Mouse (Mus musculus) embryonic facial prominence, embryonic 13.5 days (tissue): ENCODE data around the gene Gse1. TPM values are rescaled to one million over a fixed set of nuclear protein-coding genes. Genes with fewer than 3 reads are reported as not detected.
A peak's percentile ranks its signal among the peaks of the same experiment; 100 is the strongest.

Source experiments
- ATAC-seq: fragments of 200-750 bp; cut with Nextera tagmentation; 2 replicates; pipeline ENCODE4 v1.8.0; 2017; ENCODE audit warnings: low read depth; ENCODE audit not compliant: insufficient number of reproducible peaks, insufficient read depth, low FRiP score, low TSS enrichment
- H3K27ac ChIP-seq: fragments of 300-500 bp; sonication (generic); 2 replicates; pipeline ENCODE4 v1.5.1; 2015; ENCODE audit warnings: moderate library complexity, mild to moderate bottlenecking, inconsistent platforms
- H3K27me3 ChIP-seq: fragments of 300-500 bp; sonication (generic); 2 replicates; pipeline ENCODE4 v1.6.1; 2015; ENCODE audit warnings: mild to moderate bottlenecking, inconsistent platforms
- H3K36me3 ChIP-seq: fragments of 300-500 bp; sonication (generic); 2 replicates; pipeline ENCODE4 v1.6.1; 2015; ENCODE audit warnings: mild to moderate bottlenecking, inconsistent platforms
- H3K4me1 ChIP-seq: fragments of 300-500 bp; sonication (generic); 2 replicates; pipeline ENCODE4 v1.6.1; 2015; ENCODE audit warnings: inconsistent platforms
- H3K4me2 ChIP-seq: fragments of 300-500 bp; sonication (generic); 2 replicates; pipeline ENCODE4 v1.6.1; 2015; ENCODE audit warnings: moderate library complexity, mild to moderate bottlenecking, inconsistent platforms
- H3K4me3 ChIP-seq: fragments of 300-500 bp; sonication (generic); 2 replicates; pipeline ENCODE4 v1.5.1; 2015; ENCODE audit warnings: mild to moderate bottlenecking, inconsistent platforms
- H3K9ac ChIP-seq: fragments of 300-500 bp; sonication (generic); 2 replicates; pipeline ENCODE4 v1.6.1; 2015; ENCODE audit warnings: mild to moderate bottlenecking, inconsistent platforms
- H3K9me3 ChIP-seq: fragments of 300-500 bp; sonication (generic); 2 replicates; pipeline ENCODE4 v1.6.1; 2016; ENCODE audit warnings: inconsistent platforms
- WGBS: fragments of 180-500 bp; shearing (Covaris S2); methylation state at CpG from one replicate; pipeline ENCODE4 v1.1.7; 2015; ENCODE audit warnings: mixed read lengths; 5-methylcytosine and 5-hydroxymethylcytosine counted together
- polyA plus RNA-seq: library from polyadenylated mRNA; unstranded; fragments of >200 nt; fragmentation: Nextera tagmentation; extraction: Ambion mirVana; gene quantifications from 2 replicates; pipeline ENCODE4 v1.2.1, GENCODE M21; 2015

Gene Gse1
- polyA plus RNA-seq, 1 experiment from 2014 or later: 8.6 TPM

DNA sequence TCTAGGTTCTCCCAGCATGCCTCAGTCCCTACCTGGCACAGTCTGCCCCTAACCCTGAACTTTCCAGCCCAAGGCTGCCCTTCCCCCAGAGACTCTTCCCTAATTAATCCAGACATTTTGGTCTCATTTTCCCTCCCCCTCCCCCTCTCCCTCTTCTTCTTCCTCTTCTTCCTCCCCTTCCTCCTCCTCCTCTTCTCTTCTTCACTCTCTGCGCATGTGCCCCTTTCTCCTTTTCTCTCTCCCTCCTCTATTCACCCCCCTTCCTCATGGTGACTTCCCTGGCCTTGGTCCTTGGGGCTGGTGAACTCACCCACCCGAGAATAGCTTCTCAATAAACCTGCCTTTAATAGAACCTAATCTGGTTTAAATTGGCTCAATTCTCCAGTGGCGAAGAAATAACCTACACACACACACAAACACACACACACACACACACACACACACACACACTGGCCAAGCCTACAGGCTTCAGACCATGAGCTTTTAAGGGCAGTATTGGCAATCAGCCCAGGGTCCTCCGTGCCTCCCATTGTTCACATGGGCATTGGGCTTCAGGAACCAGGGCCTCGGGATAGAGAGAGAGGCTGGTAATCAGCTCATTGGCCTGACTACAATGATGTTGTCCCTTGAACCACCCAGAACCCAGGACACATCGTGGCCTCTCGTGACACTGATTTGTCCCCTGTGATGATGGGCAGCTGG, 114.7 kb downstream of the Gse1 start:
- no peak for ATAC-seq
- WGBS: 59% methylated on average over 7 of the region's 7 CpGs
- Histone ChIP-seq H3K4me3 (no peak overlapping the region), H3K9ac (no peak overlapping the region), H3K27ac (no peak overlapping the region), H3K27me3 (no peaks in the 10 kb centered on the region), H3K4me1 (peaks cover 56% of the 10 kb centered on the region), H3K36me3 (peaks cover 7% of the 10 kb centered on the region), H3K9me3 (no peaks in the 10 kb centered on the region), H3K4me2 (no peak overlapping the region)

DNA sequence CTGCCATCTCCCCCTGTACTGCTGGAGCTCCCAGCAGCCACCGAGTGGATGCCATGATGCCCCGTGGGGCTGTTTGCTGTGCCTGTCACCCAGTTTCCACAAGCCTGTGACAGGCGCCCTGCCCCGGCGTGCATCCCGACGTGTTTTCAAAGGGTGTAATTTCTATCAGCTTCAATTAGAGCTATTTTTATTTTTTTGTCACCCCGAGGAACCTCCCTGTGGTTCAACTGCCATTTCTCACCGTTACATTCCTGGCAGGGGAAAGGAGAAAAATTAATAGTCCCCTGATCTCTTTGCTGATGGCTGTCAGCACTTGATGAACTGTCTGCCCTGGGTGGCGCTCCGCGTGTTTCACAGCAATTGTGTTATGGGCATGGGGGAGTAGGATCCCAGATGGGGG, 115.3 kb downstream of the Gse1 start:
- WGBS: 78% methylated on average over 12 of the region's 12 CpGs
- H3K4me3 ChIP-seq: no peak overlapping the region
- H3K9ac ChIP-seq: no peak overlapping the region
- H3K27me3 ChIP-seq: no peaks in the 10 kb centered on the region
- H3K4me2 ChIP-seq: no peak overlapping the region
- no peaks in the 10 kb centered on the region for H3K9me3 ChIP-seq
- peaks cover 61% of the 10 kb centered on the region for H3K4me1 ChIP-seq
- no peak for ATAC-seq
- peaks cover 4% of the 10 kb centered on the region; the same call in 1 of the 2 replicates for H3K36me3 ChIP-seq
- no peak overlapping the region for H3K27ac ChIP-seq

DNA sequence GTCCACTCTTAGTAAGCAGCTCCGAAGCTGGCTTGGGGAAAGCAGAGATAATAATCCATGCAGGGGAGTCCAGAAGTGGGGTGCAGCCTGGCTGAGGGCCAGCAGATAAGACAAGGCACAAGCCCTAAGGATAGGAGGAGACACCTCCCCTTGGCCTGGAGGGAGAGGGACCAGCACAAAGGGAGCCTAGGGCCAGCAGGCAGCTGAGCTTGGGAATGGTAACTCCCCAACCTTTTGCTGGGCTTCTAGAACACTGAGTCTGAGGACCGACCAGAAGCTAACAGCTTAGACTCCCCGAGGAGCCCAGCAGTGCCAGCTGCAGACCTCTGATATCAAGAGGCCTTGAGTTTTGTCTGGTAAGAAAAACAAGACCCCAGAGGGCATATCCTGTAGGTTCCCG, 115.9 kb downstream of the Gse1 start:
- Histone ChIP-seq H3K4me2 (no peak overlapping the region), H3K9me3 (no peaks in the 10 kb centered on the region), H3K4me1 (peaks cover 67% of the 10 kb centered on the region), H3K4me3 (no peak overlapping the region), H3K27me3 (no peaks in the 10 kb centered on the region), H3K36me3 (no peaks in the 10 kb centered on the region), H3K27ac (no peak overlapping the region), H3K9ac (no peak overlapping the region)
- 28% methylated on average over 4 of the region's 4 CpGs for WGBS
- ATAC-seq: no peak

DNA sequence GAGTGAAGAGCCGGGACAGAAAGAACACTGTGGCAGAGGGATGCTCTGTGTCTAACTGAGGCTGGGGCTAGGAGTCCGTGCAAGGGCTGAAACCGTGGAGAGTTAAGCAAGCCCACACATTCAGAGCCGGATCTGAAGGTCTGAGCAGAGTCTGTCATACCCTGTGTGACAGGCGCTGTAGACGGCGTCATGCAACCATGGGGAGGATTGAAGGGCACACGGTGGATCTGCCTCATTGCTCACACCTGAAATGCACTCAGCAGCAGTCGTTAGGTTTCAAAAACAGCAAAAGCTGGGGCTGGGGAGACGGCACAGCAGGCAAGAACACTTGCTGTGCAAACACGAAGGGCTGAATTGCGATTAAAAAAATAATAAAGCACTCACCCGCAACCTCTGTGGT, 116.3 kb downstream of the Gse1 start:
- no peaks in the 10 kb centered on the region for H3K36me3 ChIP-seq

DNA sequence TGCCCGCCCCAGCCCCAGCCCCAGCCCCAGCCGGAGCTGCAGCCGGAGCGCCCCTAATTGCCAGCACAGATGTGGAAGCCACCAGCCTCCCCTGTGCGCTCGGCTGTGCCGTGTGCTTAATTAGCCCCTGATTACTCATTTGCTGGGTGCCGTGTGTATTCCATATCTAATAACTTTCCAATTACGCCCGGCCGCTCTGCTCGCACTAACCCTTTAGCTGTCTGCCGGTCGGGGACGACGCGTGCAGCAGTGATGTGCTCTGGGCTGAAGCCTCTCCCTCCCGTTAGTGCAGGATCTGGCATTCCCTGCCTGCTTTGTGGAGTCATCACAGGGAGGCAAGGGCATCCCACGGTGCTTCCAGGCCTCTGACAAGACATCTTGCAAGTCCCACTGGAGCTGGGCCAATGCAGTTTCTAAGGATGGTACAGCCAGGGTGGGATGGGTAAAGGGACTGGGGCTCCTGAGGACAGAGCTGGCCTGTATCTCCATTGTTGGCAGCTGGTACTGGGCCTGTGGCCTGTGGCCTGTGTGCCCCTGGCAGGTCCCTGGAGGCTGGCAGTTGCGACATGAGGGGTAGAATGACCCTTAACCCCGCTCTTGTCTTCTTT, 119.6 kb downstream of the Gse1 start:
- no peak overlapping the region for H3K27ac ChIP-seq
- no peaks in the 10 kb centered on the region for H3K27me3 ChIP-seq
- H3K4me2 ChIP-seq: peak overlapping the region; percentile 16
- H3K4me3 ChIP-seq: no peak overlapping the region
- H3K36me3 ChIP-seq: no peaks in the 10 kb centered on the region
- H3K9me3 ChIP-seq: no peaks in the 10 kb centered on the region
- H3K4me1 ChIP-seq: peaks cover 67% of the 10 kb centered on the region
- 0 out of 2 replicates have a peak overlapping the region, but pooled peaks have one; percentile 16 for H3K9ac ChIP-seq
- 50% methylated on average over 21 of the region's 21 CpGs for WGBS
- 0 out of 2 replicates have a peak, but pooled peaks have one; percentile 35 for ATAC-seq

More for the DNA sequence above, 116.3 kb downstream of the Gse1 start:
- H3K4me3 ChIP-seq: no peak overlapping the region
- no peak overlapping the region for H3K27ac ChIP-seq
- H3K9me3 ChIP-seq: no peaks in the 10 kb centered on the region
- ATAC-seq: no peak
- no peak overlapping the region for H3K4me2 ChIP-seq
- WGBS: 34% methylated on average over 13 of the region's 13 CpGs
- H3K27me3 ChIP-seq: no peaks in the 10 kb centered on the region
- peaks cover 66% of the 10 kb centered on the region for H3K4me1 ChIP-seq
- no peak overlapping the region for H3K9ac ChIP-seq

DNA sequence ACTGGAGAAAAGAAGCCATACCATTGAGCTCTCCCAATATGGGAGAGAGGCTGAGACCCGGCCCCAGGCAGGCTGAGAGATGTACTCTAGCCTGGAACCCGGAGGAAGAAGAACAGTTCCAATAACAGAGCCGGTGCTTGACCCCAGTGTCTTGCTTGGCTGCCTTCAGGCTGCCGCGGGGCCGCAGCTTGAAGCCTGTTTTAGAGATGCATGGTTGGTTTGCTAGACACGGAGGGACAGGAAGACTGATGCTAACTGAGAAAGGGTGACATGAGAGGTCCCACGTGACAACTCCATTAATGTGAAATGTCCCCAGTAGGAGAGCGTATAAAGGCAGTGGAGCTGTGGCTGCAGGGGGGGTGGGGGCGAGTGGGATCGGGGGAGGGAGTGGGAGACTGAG, 120.7 kb downstream of the Gse1 start:
- ATAC-seq: no peak
- peaks cover 63% of the 10 kb centered on the region for H3K4me1 ChIP-seq
- H3K9ac ChIP-seq: peak overlapping the region; percentile 55; the same call in 1 of the 2 replicates
- WGBS: 37% methylated on average over 11 of the region's 11 CpGs
- H3K27ac ChIP-seq: no peak overlapping the region
- H3K9me3 ChIP-seq: no peaks in the 10 kb centered on the region
- H3K4me2 ChIP-seq: no peak overlapping the region
- no peaks in the 10 kb centered on the region for H3K36me3 ChIP-seq
- no peak overlapping the region for H3K4me3 ChIP-seq
- no peaks in the 10 kb centered on the region for H3K27me3 ChIP-seq

DNA sequence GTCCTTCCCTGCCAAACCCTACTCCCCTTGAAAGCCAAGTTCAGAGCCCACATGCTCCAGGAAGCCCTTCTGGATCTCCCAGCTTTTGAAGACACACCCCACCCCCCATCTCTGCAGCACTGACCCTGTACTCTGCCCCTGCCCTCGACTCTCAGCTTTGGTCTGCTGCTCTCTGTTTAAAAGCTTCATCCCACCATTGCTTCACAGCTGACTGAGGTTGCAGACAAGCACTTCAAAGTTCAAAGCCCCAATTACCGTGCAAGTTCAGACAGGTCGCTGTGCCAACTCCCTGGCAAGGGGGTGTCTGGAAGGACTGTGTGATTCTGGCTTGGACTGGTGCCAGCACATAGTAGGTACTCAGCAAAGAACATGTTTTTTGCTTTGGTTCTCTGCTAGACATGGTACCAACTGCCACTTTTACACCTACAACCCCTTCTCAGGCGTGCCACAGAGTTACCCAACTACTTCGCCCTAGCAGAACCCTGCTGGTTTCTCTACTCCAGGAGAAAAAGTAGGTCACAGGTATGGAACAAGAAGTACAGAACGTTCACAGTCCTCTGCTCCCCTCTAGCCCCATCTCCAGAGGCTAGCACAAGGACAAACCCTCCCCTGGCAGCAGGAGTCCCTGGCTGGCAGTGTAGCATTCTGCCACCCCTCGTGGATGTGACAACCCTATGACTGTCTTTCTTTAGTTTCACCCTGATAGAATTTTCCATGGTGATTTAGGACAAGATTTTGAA, 123.2 kb downstream of the Gse1 start:
- Histone ChIP-seq H3K36me3 (no peaks in the 10 kb centered on the region), H3K27me3 (no peaks in the 10 kb centered on the region), H3K4me3 (no peak overlapping the region), H3K4me1 (peaks cover 56% of the 10 kb centered on the region), H3K9ac (no peak overlapping the region), H3K27ac (no peak overlapping the region), H3K4me2 (no peak overlapping the region), H3K9me3 (no peaks in the 10 kb centered on the region)
- WGBS: 58% methylated on average over 7 of the region's 7 CpGs
- no peak for ATAC-seq

DNA sequence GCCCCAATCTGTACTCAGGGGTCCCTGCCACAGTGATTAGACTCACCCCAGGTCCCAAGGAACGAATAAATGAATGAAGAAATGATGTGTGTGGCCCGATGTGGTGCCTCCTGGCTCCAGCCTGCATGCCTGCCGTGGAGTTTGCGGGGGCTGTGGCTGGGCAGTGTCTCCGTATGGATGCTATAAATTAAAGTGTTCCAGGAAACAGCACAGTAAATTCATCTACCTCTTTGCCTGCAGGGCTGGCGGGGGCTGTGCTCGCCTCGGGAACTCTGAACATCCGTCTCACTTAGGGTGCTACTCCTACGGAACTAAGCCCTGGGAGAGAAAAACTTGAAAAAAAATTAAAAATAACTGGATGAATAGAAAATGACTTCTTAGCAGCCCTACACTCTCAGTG, 123.8 kb downstream of the Gse1 start:
- Histone ChIP-seq H3K9me3 (no peaks in the 10 kb centered on the region), H3K27ac (0 out of 2 replicates have a peak overlapping the region, but pooled peaks have one; percentile 28), H3K4me2 (no peak overlapping the region), H3K27me3 (no peaks in the 10 kb centered on the region), H3K36me3 (no peaks in the 10 kb centered on the region), H3K9ac (0 out of 2 replicates have a peak overlapping the region, but pooled peaks have one; percentile 21), H3K4me1 (peaks cover 51% of the 10 kb centered on the region), H3K4me3 (no peak overlapping the region)
- no peak for ATAC-seq
- WGBS: 28% methylated on average over 10 of the region's 10 CpGs

DNA sequence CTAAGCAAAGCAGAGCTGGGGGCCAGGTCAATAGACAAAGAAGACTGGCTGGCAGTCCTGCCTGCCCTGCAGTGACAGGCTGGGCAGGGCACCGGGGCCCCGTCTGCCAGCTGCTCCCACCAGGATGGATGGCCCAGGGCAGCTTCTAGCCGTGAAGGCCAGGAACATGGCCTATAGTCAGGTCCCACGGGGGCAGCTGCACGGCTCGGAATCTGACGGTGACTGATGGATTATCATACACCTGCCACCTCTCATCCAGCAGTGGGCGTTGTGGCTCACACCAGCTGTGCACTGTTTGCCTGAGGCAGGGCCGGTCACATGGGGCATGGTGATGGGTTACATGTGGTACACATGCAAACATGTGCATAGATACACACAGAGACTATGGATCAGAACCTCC, 127.8 kb downstream of the Gse1 start:
- no peak overlapping the region for H3K9ac ChIP-seq
- H3K4me1 ChIP-seq: peaks cover 44% of the 10 kb centered on the region
- H3K4me3 ChIP-seq: no peak overlapping the region
- no peak for ATAC-seq
- H3K27ac ChIP-seq: no peak overlapping the region
- WGBS: 71% methylated on average over 9 of the region's 9 CpGs
- no peak overlapping the region for H3K4me2 ChIP-seq
- H3K27me3 ChIP-seq: no peaks in the 10 kb centered on the region
- no peaks in the 10 kb centered on the region for H3K9me3 ChIP-seq
- H3K36me3 ChIP-seq: no peaks in the 10 kb centered on the region

DNA sequence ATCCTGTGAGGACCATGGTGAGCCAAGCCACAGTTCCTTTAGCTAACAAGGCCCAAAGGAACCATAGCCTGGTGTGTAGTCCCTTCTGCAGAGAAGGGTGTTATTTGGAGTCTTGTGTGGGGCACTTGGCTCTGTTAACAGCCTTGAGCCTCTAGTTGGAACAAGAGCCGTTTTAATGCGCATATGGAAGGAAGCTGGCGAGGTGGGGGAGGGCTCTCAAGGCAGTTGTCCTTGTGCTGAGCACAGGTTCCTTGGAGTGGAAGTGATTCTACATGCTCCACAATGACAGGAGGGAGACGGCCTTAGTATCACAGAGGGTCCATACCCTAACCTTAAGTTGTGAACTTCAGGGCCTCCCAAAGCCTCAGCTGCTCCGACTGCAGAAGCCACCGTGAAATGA, 129.2 kb downstream of the Gse1 start:
- WGBS: 72% methylated on average over 6 of the region's 6 CpGs
- no peak overlapping the region for H3K4me2 ChIP-seq
- H3K36me3 ChIP-seq: no peaks in the 10 kb centered on the region
- H3K9ac ChIP-seq: no peak overlapping the region
- peaks cover 38% of the 10 kb centered on the region for H3K4me1 ChIP-seq
- H3K9me3 ChIP-seq: no peaks in the 10 kb centered on the region
- H3K27ac ChIP-seq: no peak overlapping the region
- no peak overlapping the region for H3K4me3 ChIP-seq
- no peak for ATAC-seq
- no peaks in the 10 kb centered on the region for H3K27me3 ChIP-seq

DNA sequence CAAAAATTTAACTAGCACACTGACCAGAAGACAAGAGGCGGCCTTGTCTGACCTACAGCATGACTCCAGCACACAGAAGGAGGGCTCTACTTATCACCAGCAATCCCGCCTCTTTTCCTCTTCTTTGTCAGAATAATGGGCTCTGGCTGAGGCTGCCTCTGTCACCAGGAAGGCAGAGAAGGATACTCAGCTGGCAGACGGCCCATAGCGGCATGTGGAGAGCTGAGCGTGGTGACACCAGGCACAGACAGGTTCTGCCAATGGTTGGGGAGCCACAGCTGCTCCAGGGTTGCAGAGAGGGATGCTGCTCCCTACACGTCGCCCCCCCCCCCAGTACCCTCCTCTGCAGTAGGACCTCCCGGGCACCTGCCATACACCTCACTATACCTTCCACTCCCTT, 133.0 kb downstream of the Gse1 start:
- no peak overlapping the region for H3K4me3 ChIP-seq
- no peaks in the 10 kb centered on the region for H3K9me3 ChIP-seq
- H3K27ac ChIP-seq: peak overlapping the region; percentile 16; the same call in 1 of the 2 replicates
- no peak overlapping the region for H3K4me2 ChIP-seq
- no peak overlapping the region for H3K9ac ChIP-seq
- H3K36me3 ChIP-seq: no peaks in the 10 kb centered on the region
- 84% methylated on average over 8 of the region's 8 CpGs for WGBS
- H3K27me3 ChIP-seq: no peaks in the 10 kb centered on the region
- H3K4me1 ChIP-seq: peaks cover 41% of the 10 kb centered on the region
- no peak for ATAC-seq
